Mouse (Mus musculus) limb, embryonic 14.5 days (tissue): ENCODE measurements around the gene D430041D05Rik. TPM values are rescaled to one million over a fixed set of nuclear protein-coding genes. Genes with fewer than 3 reads are reported as not detected.
"Not testable (repeated sequence)": the region's sequence is repeated elsewhere in the genome, so short reads cannot be mapped to it uniquely, and the experiment has no call there.

Source experiments
- ATAC-seq: fragments of 200-750 bp; cut with Nextera tagmentation; 2 replicates; pipeline ENCODE4 v1.8.0; 2017; ENCODE audit warnings: low read depth, moderate number of reproducible peaks, moderate TSS enrichment; ENCODE audit not compliant: low FRiP score
- DNase-seq: peaks from one replicate; pipeline ENCODE4 v3.0.0-alpha.2; 2015; ENCODE audit warnings: low spot score
- H3K27ac ChIP-seq: fragments of 300-500 bp; sonication (generic); replicated peaks from 2 replicates; pipeline ENCODE4 v1.5.1; 2014; ENCODE audit warnings: low read depth, mild to moderate bottlenecking, low read length, moderate library complexity, mixed read lengths
- H3K27me3 ChIP-seq: fragments of 300-500 bp; sonication (generic); 2 replicates; pipeline ENCODE4 v1.6.1; 2014; ENCODE audit warnings: low read length, mixed read lengths; ENCODE audit not compliant: control insufficient read depth, insufficient read depth
- H3K36me3 ChIP-seq: fragments of 300-500 bp; sonication (generic); 2 replicates; pipeline ENCODE4 v1.6.1; 2014; ENCODE audit warnings: mild to moderate bottlenecking, low read length, moderate library complexity, mixed read lengths; ENCODE audit not compliant: control insufficient read depth, insufficient read depth
- H3K4me1 ChIP-seq: fragments of 300-500 bp; sonication (generic); 2 replicates; pipeline ENCODE4 v1.6.1; 2014; ENCODE audit warnings: antibody characterized with exemption, low read length, mixed read lengths; ENCODE audit not compliant: control insufficient read depth, insufficient read depth
- H3K4me2 ChIP-seq: fragments of 300-500 bp; sonication (generic); replicated peaks from 2 replicates; pipeline ENCODE4 v1.6.1; 2014; ENCODE audit warnings: low read depth, mild to moderate bottlenecking, low read length, moderate library complexity; ENCODE audit not compliant: severe bottlenecking
- H3K4me3 ChIP-seq: fragments of 300-500 bp; sonication (generic); replicated peaks from 2 replicates; pipeline ENCODE4 v1.5.1; 2014; ENCODE audit warnings: low read length
- H3K9ac ChIP-seq: fragments of 300-500 bp; sonication (generic); 2 replicates; pipeline ENCODE4 v1.6.1; 2014; ENCODE audit warnings: mild to moderate bottlenecking, low read depth, low read length, moderate library complexity; ENCODE audit not compliant: severe bottlenecking
- H3K9me3 ChIP-seq: fragments of 300-500 bp; sonication (generic); 2 replicates; pipeline ENCODE4 v1.6.1; 2016; ENCODE audit warnings: low read length; ENCODE audit not compliant: control insufficient read depth
- POLR2A ChIP-seq: fragments of 200-500 bp; IDR thresholded peaks from 2 replicates; pipeline ENCODE4 v1.8.0; 2012; ENCODE audit warnings: inconsistent platforms, mild to moderate bottlenecking, moderate library complexity, borderline replicate concordance; ENCODE audit not compliant: insufficient read depth, insufficient read length; ENCODE audit errors: extremely low read depth
- WGBS: fragments of 180-500 bp; shearing (Covaris S2); extraction: QIAGEN DNeasy Blood & Tissue Kit; methylation state at CpG from one replicate; pipeline ENCODE4 v1.1.7; 2014; 5-methylcytosine and 5-hydroxymethylcytosine counted together
- polyA plus RNA-seq, 2 experiments: library from polyadenylated mRNA; depleted of rRNA in 1 of 2; stranded (reverse) in 1 of 2; unstranded in 1 of 2; fragments of >200 nt; fragmentation: Nextera tagmentation in 1 of 2; extraction: Ambion mirVana in 1 of 2; gene quantifications; 2 replicates each; pipeline versions ENCODE4 v1.2.1 to v1.2.3; 2012 to 2014

The D430041D05Rik gene
- polyA plus RNA-seq, 2 experiments, result 1.1 TPM

DNA sequence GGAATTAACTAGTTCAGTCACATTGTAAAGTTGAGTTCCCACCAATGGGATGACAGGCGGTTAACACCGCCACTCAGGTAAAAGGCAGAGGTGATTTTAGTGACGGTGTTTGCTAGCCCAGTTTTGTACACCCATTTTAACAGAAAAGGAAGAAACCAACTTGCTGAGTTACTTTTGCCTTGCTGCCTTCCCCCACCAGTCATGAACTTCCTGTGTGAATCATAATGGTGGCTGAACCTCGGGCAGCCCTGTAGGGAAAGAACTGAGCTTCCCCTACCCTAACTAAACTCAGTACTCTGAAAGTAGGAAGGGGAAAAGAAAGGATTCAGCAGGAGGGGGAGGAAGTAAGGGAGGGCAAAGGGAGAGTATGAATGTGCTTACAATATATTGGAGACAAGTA, 300.8 kb downstream of the D430041D05Rik start:
- Histone ChIP-seq H3K4me2 (no peak overlapping the region), H3K4me3 (no peak overlapping the region), H3K27ac (no peak overlapping the region), H3K36me3 (no peaks in the 10 kb centered on the region), H3K9me3 (no peaks in the 10 kb centered on the region), H3K4me1 (no peaks in the 10 kb centered on the region), H3K9ac (no peak overlapping the region), H3K27me3 (no peaks in the 10 kb centered on the region)
- WGBS, result 78% methylated on average over 4 of the region's 4 CpGs
- no peak for ATAC-seq
- no peak for TF ChIP-seq POLR2A
- no peak for DNase-seq

DNA sequence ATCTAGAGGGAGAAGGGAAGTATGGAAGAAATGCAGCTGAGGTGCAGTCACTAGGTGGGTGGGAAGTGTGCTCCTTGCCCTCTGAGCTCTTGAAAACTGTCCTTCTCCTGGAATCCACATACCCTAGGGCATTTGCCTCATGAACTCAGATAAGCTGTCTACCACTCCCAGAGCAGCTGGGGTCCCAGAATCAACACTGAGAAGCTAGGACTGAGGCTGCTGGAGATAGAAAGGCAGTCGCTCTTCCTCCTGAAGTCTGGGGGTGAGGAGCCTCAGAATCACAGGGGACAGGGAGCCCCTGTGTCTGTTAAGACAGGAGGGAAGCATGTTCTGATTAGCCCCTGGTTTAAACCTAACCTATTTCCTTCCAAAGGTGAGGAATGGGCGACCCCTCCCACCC, 301.3 kb downstream of the D430041D05Rik start:
- H3K27ac ChIP-seq, result no peak overlapping the region
- TF ChIP-seq POLR2A, result no peak
- H3K27me3 ChIP-seq, result no peaks in the 10 kb centered on the region
- no peak for ATAC-seq
- no peak for DNase-seq
- 74% methylated on average over 2 of the region's 2 CpGs for WGBS
- H3K4me3 ChIP-seq, result no peak overlapping the region
- H3K9ac ChIP-seq, result no peak overlapping the region
- no peaks in the 10 kb centered on the region for H3K9me3 ChIP-seq
- H3K36me3 ChIP-seq, result no peaks in the 10 kb centered on the region
- no peaks in the 10 kb centered on the region for H3K4me1 ChIP-seq
- no peak overlapping the region for H3K4me2 ChIP-seq

GRCm38 (mm10) chr2:104109021-104109420, 301.8 kb downstream of the D430041D05Rik start:
- H3K4me2 ChIP-seq, DNase-seq, H3K27me3 ChIP-seq, H3K36me3 ChIP-seq, H3K9me3 ChIP-seq, H3K9ac ChIP-seq, ATAC-seq, H3K4me1 ChIP-seq, H3K27ac ChIP-seq, H3K4me3 ChIP-seq: not testable (repeated sequence)
- 74% methylated on average over 2 of the region's 2 CpGs for WGBS

DNA sequence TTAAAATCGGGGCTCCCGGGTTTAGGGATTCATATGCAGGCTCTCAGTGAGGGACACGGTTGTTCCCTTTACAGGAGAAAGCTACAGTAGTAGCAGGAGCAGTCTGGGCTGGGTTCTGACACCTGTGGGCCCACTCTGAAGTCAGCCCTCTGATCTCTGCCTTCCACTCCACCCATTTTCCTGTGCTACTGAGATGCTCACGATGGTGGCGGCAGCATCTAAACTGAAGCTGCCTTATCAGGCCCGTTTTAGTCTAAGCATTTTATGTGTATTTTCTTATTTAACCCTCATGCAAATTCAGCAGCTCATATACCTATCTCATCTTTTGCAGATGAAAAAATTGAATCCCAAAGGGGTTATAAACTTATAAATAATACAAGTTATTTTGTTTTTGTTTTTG, 306.0 kb downstream of the D430041D05Rik start:
- Histone ChIP-seq H3K9ac (no peak overlapping the region), H3K4me1 (no peaks in the 10 kb centered on the region), H3K4me3 (no peak overlapping the region), H3K4me2 (no peak overlapping the region), H3K9me3 (no peaks in the 10 kb centered on the region), H3K27me3 (no peaks in the 10 kb centered on the region), H3K27ac (no peak overlapping the region), H3K36me3 (no peaks in the 10 kb centered on the region)
- TF ChIP-seq POLR2A, result no peak
- no peak for ATAC-seq
- WGBS, result 79% methylated on average over 6 of the region's 6 CpGs
- no peak for DNase-seq

DNA sequence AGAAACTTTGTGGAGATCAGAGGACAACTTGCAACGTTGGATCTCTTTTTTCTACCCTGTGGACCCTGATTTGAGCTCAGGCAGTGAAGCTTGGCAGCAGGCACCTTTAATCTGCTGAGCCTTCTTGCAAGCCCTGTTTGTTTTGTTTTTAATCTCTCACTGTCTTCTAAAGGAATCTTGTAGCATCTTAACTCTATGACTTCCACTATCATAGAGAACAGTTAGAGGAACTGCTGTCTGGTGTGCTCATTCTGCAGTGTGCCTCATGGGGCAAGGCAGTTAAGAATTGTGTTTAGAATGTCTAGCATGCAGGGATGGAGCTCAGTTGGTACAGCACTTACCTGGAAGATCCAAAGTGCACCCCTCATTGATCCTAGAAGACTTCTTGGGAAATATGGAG, 310.9 kb downstream of the D430041D05Rik start:
- WGBS, result 48% methylated on average over 1 of the region's 1 CpGs
- no peaks in the 10 kb centered on the region for H3K27me3 ChIP-seq
- no peak overlapping the region for H3K27ac ChIP-seq
- DNase-seq (no peak), ATAC-seq (no peak)
- no peak for TF ChIP-seq POLR2A
- H3K4me2 ChIP-seq, result no peak overlapping the region
- H3K9me3 ChIP-seq, result no peaks in the 10 kb centered on the region
- no peaks in the 10 kb centered on the region for H3K36me3 ChIP-seq
- H3K9ac ChIP-seq, result no peak overlapping the region
- no peak overlapping the region for H3K4me3 ChIP-seq
- H3K4me1 ChIP-seq, result peaks cover 4% of the 10 kb centered on the region; the same call in 1 of the 2 replicates

- DNase-seq (no peak), ATAC-seq (no peak)
- TF ChIP-seq POLR2A, result no peak
- Histone ChIP-seq H3K9ac (no peak overlapping the region), H3K36me3 (no peaks in the 10 kb centered on the region), H3K27ac (no peak overlapping the region), H3K27me3 (no peaks in the 10 kb centered on the region), H3K9me3 (no peaks in the 10 kb centered on the region), H3K4me2 (no peak overlapping the region), H3K4me3 (no peak overlapping the region), H3K4me1 (peaks cover 4% of the 10 kb centered on the region; the same call in 1 of the 2 replicates)
- WGBS, result 92% methylated on average over 2 of the region's 2 CpGs
Measured at GRCm38 (mm10) chr2:104099231-104099585, 311.6 kb downstream of the D430041D05Rik start.
